Mouse (Mus musculus) erythroid progenitor cell, adult 5-6 weeks (primary cell): ENCODE measurements around the gene Aco1. TPM values are rescaled to one million over a fixed set of nuclear protein-coding genes. Genes with fewer than 3 reads are reported as not detected.

Experiments used
- ATAC-seq: replicated peaks from 2 replicates; pipeline ENCODE4 v1.8.0; 2016; ENCODE audit warnings: moderate number of reproducible peaks, mild to moderate bottlenecking, moderate TSS enrichment, inconsistent platforms; ENCODE audit not compliant: poor library complexity, low FRiP score, severe bottlenecking
- total RNA-seq, 2 experiments: library from RNA; stranded (forward) in 1 of 2; stranded (reverse) in 1 of 2; fragments of 150-400 nt in 1 of 2; fragments of 186-747, 209-891 nt in 1 of 2; gene quantifications; 2 replicates each; pipeline versions ENCODE4 v1.2.3 to v1.2.4; 2015 to 2017; ENCODE audit warnings: low replicate concordance in 2 of 2

Gene Aco1
- total RNA-seq, 2 experiments from 2014 or later, result 7.1 to 7.6 TPM

GRCm38 (mm10) chr4:40156153-40156552 is 13.3 kb downstream of the Aco1 start:
- no peak for ATAC-seq

GRCm38 (mm10) chr4:40156582-40157499 is 14.0 kb downstream of the Aco1 start:
- ATAC-seq, result no peak

DNA sequence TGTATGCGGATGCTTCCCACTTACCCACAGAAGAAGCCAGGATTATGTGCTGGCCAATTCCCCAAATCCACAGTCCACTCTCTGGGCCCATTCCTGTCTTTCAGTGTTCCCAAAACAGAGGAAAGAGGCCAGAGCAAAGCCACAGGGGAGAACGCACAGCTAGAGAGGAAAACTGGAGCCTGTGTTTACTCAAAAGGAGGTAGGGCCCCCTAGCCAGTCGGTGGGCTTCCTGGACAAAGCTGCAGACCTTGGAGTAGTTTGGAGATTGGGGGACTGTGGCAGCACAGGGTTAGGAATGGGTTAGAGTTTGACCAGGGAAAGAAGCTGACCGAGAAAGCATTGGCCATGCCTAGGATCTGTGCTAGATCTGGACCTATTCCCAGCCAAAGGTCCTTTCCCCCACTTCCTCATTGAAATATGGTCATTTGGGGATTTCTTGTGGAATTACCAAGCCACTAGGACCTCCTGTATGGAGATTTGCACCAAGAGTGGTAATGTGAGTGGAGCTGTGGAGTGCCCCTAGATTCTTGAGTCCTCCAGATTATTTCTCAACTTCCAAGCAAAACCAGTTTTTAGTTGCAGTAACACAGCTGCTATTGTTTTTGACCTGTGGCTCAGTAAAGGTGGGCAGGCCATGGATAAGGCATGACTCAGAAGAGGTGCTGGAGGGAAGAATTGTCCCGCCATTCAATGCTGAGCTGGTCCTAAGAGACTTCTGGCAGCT is 14.8 kb downstream of the Aco1 start:
- no peak for ATAC-seq

DNA sequence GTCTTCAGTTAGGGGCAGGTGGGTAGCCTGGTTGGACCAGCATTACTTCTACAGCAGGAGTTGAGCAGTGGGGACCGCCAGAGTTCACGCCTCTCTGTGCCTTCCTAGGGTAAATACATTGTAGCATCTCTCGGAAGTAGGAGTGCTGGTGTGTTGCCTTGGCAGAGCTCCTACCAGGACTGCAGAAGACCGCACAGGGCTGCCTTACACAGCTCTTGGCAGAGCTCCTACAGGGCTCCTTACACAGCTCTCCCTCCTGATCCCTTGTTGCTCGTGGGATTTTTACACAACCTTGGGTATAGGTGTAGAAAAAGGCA is 15.3 kb downstream of the Aco1 start:
- no peak for ATAC-seq

DNA sequence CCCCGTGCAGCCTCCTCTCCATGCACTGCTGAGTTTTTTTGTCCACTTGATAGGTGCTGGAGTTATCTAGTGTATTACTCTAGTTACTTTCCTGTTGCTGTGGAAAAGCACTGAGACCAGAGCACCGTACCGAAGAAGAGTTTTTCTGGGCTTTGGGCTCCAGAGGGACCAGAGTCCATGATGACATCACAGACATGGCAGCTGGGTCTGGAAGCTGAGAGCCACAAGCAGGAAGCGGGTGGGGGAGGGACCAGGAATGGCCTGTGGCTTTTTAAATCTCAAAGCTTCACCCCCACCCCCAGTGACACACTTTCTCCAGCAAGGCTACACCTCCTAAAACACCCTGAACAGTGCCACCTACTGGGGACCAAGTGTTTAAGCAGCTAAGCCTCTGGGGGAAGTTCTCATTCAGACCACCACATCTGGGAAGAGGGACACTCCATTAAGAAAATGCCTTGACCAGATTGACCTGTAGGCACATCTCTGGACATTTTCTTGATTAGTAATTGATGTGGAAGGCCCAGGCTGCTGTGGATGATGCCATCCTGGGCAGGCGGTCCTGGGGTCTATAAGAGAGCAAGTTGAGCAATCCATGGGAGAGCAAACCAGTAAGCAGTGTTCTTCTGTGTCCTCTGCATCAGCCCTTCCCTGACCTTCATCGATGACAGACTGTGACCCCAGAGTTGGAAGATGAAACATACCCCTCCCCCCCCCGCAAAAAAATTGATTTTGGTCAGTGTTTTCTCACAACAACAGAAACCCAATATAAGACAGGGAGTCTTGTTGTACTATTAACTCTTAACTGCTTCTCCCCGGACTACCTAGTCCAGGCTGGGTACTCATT is 17.9 kb downstream of the Aco1 start:
- no peak for ATAC-seq

- no peak for ATAC-seq
Measured at GRCm38 (mm10) chr4:40163646-40164045, 20.8 kb downstream of the Aco1 start.

DNA sequence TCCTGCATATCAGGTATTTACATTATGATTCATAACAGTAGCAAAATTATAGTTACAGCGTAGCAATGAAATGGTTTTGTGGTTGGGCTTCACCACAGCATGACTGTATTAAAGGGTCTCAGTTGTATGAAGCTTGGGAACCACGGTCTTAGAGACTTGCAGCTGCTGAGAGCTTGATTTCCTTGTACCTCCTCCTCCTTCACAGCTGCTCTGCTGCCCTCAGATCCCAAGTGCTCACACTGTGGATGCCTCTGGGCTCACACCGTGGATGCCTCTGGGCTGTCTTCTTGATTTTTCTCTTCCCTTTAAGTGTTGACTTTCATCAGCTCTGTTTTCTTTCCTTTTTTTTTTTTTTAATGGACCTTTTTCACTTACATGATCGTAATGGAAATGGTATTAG is 28.6 kb downstream of the Aco1 start:
- no peak for ATAC-seq

DNA sequence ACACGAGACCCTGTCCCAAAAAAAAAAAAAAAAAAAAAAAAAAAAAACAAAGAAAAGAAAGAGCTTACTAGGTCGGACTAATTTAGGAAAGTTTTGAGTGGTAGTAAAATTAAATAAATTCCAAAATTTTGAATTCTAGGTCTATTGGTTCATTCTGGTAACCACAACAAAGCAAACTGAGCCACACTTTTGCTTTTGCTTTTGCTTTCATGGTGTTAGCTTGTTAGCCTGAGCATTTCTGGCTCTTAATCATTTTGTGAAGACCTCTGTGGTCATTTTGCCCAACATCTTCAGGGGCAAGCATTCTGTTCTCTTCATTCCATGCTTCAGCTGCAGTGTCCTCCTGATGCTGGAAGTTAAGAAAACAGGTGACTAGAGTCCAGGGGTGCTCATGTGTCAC is 29.5 kb downstream of the Aco1 start:
- no peak for ATAC-seq

- ATAC-seq, result no peak
Measured at GRCm38 (mm10) chr4:40174321-40174720, 31.4 kb downstream of the Aco1 start.

- ATAC-seq, result no peak
Measured at GRCm38 (mm10) chr4:40178584-40178983, 35.7 kb downstream of the Aco1 start.

- ATAC-seq, result no peak
Measured at GRCm38 (mm10) chr4:40180046-40180445, 37.2 kb downstream of the Aco1 start.

- ATAC-seq, result no peak
Measured at GRCm38 (mm10) chr4:40181681-40182080, 38.8 kb downstream of the Aco1 start.

DNA sequence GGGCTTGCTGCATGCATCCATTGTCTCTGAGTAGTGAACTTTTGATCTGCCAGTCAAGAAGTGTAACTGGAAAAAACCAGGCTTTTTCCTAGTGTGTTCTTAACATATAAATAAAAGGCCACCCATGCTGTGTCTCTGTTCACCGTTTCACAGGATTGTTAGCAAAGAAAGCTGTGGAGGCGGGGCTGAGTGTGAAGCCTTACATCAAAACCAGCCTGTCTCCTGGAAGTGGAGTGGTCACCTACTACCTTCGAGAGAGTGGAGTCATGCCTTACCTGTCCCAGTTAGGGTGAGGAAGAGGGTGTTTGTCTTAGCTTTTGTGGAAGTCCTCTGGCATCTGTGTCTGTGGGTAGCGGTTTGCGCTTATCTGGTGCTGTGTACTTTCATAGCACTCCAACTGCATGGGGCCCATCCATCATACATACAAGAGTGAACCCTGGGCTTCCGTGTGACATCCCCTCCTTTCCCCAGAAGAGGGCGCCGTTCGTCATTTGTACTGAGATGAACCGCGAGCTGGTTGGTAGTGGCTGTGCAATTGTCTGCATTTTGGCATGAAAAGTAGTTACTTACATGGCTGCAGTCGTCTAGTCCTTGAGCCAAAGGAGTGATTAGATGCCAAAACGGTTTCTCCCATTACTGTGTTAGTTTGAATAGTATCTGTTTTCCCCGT is 39.9 kb downstream of the Aco1 start:
- peak; percentile 68; the same call in 1 of the 2 replicates for ATAC-seq

DNA sequence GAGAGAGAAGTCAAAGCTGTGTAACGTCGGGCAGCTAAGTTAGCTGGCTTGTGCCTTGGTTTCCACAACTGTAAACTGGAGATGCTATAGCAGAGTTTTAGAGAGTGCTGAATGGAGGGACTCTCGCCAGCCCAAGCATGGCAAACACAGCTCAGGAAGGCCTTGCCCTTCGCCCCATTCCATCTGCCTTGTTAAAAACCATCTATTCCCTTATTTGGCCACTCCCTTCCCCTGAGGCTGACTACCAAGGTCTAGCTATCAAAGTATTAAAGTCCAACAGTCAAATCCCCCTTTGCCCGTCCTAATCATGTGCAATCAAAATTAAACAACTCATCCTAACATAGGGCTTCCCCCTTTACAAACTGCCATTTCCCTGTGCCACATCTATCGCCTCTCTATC is 40.9 kb downstream of the Aco1 start:
- no peak for ATAC-seq

DNA sequence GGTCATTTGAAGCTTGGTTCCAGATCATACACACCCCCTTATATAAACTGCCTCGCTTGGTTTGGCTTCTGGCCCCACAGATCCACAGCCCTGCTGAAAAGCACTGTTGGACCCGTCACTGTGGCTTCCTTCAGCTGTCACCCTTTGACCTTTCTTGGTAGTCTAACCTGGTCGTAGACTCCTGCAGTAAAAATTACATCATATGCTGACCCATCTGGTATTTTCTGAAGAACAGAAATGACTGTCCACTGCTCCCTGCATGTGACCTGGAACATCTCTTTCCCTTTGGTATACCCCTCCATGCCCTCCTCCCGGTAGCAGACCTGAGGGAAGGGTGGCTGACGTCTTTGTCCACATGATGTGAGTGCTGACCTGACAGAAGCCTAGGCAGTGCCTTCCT is 41.6 kb downstream of the Aco1 start:
- ATAC-seq, result no peak

DNA sequence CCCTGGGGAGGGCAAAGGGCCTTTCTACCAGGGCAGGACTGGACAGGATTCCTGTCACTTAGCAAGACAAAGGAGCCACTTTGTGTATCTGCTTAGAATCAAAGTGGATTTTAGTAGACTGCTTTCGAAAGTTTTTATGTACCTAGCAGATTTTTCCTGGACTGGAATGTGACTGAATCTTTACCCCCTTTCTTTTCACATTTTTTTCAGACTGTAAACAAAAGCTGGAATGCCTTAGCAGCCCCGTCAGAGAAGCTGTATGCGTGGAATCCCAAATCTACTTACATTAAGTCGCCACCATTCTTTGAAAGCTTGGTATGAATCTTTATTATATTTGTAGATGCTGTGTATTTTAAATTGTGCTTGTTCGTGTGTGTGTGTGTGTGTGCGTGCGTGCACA is 45.1 kb downstream of the Aco1 start:
- ATAC-seq, result no peak

DNA sequence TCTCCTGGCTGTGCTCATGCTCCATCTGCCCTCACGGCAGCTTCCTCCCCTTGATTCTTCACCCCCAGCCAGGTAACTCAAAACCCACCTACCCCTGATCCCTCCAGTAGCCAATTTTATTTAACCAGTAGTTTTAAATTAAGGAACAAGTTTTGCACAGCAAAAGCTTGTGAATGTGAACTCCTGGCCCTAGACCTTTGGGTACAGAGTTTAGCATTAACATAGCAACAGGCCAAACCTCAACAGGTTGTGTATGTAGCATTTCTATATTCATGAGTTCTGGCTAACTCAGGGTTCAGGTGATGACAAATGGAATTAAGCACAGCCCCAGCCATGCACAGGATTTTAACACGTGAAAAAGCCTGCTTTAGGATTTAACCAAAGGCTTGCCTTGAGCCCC is 49.4 kb downstream of the Aco1 start:
- ATAC-seq, result no peak

DNA sequence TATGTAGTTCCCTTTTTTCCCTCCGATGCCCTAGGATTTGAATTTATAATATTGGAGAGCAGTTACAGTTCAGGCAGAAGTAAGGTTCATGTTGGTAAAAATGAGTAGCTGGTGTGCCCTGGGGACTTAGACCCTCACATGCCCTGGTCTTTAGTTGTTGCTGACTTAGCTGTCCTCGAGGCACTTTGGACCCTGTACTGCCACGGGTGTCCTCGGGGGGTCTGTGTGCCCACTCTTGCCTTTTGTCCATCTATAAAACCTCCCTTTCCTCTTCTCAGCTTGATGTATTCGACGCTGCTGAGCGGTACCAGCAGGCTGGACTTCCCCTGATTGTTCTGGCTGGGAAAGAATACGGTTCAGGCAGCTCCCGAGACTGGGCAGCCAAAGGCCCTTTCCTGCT is 50.6 kb downstream of the Aco1 start:
- no peak for ATAC-seq

- no peak for ATAC-seq
Measured at GRCm38 (mm10) chr4:40195336-40195735, 52.5 kb downstream of the Aco1 start.

DNA sequence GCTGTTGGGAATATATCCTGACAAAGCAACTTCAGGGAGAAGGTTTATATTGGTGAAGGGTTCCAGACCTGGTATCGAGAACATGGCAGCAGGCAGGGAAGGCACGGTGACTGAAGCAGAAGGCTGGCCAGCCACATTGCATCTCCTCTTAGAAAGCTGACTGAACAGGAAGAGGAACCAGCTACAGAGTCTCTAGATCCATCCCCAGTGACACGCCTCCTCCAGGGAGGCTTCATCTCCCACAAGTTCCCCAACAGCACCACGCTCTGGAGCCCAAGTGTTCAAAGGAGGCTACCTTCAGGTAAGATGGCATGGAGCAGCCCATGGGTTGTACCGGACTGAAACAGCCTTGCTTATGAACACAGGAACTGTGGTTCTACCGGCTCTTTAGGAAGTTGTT is 59.3 kb downstream of the Aco1 start:
- no peak for ATAC-seq
